Mouse (Mus musculus): ENCODE measurements around the gene Tbca. TPM values are rescaled to one million over a fixed set of nuclear protein-coding genes. Genes with fewer than 3 reads are reported as not detected.

The Tbca gene
- 219 TPM for polyA plus RNA-seq (2017; shearing (Covaris generic))

GRCm38 (mm10) chr13:94788771-94789649 lies at the start of gene Tbca:
Gene Tbca, plus strand, starts transcription at chr13:94788910.

DNA sequence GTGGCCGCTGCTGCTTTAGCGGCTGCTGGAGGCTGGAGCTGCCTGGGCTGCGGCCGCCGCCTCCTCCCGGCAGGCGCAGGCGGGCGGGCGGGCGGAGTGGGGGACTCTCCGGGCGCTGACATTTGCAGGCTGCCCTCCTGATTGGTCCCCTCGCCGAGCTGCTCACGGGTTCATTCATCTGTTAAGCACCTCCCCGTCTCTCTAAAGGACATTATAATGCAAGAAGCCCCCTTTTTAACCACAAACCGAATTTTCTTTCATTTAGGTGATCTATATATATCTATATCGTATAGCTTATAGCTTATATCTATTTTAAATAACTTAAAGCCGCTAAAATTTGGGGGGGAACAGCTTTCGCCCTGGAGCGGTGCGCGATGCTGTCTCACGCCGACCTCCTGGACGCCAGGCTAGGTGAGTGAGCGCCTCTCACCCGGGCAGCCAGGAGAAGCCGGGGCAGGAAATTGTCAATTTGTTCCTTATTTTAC lies 86.7 kb downstream of the Tbca start, which contains the start of gene Otp:
Otp (plus strand) TSS at position 207 of the 485 bp plus-strand sequence.

Other genes with a start within 250 kb of the Tbca start
- not detected for gene Otp, start 86.7 kb downstream of the Tbca start, polyA plus RNA-seq (2017; shearing (Covaris generic))
- gene Wdr41, start 187.4 kb downstream of the Tbca start, polyA plus RNA-seq (2017; shearing (Covaris generic)) = 27.6 TPM

All from CD4-positive, CD25-positive, alpha-beta regulatory T cell (primary cell).